Mouse (Mus musculus) bone marrow, adult 2 months (tissue): ENCODE results near the gene Aplf. TPM values are rescaled to one million over a fixed set of nuclear protein-coding genes. Genes with fewer than 3 reads are reported as not detected.

ENCODE experiments used
- H3K27ac ChIP-seq: fragments of 200-500 bp; 2 replicates; pipeline ENCODE4 v1.5.1; 2012; ENCODE audit warnings: low read depth, mild to moderate bottlenecking, control low read depth, inconsistent platforms, low read length; ENCODE audit not compliant: control insufficient read depth, poor library complexity, insufficient read depth
- H3K4me1 ChIP-seq: fragments of 200-500 bp; 2 replicates; pipeline ENCODE4 v1.6.1; 2011; ENCODE audit warnings: low read length; ENCODE audit not compliant: control insufficient read depth, insufficient read depth
- H3K4me3 ChIP-seq: fragments of 200-500 bp; replicated peaks from 2 replicates; pipeline ENCODE3; 2011; ENCODE audit warnings: mild to moderate bottlenecking, low read depth, low read length, control low read depth; ENCODE audit not compliant: control insufficient read depth
- CTCF ChIP-seq: fragments of 200-500 bp; IDR thresholded peaks from 2 replicates; pipeline ENCODE4 v1.5.1; 2011; ENCODE audit warnings: low read length, control low read depth; ENCODE audit not compliant: control insufficient read depth, insufficient read depth
- POLR2A ChIP-seq: fragments of 200-500 bp; IDR thresholded peaks from 2 replicates; pipeline ENCODE4 v1.6.1; 2011; ENCODE audit warnings: low read depth, mild to moderate bottlenecking, control low read depth, low read length, borderline replicate concordance; ENCODE audit not compliant: control insufficient read depth
- WGBS: fragments of 180-500 bp; shearing (Covaris S2); methylation state at CpG from one replicate; pipeline ENCODE4 v1.1.7; 2018; 5-methylcytosine and 5-hydroxymethylcytosine counted together
- polyA plus RNA-seq: library from polyadenylated mRNA; stranded (reverse); fragments of >200 nt; gene quantifications from 2 replicates; pipeline ENCODE4 v1.2.4, GENCODE M21; 2011; ENCODE audit warnings: low replicate concordance; ENCODE audit not compliant: missing spikeins, insufficient read depth, insufficient read length

Aplf gene
- polyA plus RNA-seq, 1 experiment, result 13.0 TPM

DNA sequence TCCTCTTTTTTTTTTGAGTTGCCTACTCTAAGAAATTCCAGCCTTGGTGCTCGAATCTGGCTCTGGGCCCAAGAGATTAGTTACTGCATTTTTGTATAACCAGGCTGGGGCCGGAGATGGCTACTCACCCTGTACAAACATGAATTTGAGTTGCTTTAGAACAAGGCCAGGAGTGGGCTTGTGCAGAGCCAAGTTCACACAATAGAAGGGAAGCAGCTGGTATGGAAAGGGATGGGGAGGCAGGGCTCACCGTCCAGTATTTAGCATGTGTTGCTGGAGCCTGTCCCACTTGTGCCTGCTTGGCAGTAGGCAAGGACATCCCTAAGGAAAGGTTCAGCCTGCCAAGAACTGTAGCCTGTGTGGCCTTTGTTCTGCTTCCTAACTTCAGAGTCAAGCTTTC is 50.7 kb downstream of the Aplf start:
- H3K27ac ChIP-seq, result no peak overlapping the region
- no peaks in the 10 kb centered on the region for H3K4me1 ChIP-seq
- H3K4me3 ChIP-seq, result no peak overlapping the region
- TF ChIP-seq CTCF (no peak), POLR2A (no peak)
- 84% methylated on average over 3 of the region's 3 CpGs for WGBS

DNA sequence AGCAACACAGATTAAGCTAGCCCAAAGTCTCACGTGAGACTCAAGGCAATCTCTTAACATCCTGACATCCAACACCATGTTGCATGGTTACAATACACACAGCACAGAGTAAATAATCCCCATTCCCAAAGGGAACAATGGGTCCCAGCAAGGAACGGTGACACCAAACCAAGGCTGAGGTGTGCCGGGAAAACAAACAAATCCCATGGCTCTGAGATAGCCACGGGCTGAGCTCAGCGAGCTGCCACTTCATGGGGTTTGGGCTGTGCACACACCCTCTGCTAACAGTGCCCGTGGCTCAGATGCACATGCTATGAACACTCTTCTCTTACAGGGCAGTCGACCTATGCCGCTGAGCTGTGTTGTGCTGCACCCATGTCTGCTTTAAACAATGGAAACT is 54.0 kb downstream of the Aplf start:
- no peak for TF ChIP-seq CTCF
- H3K4me1 ChIP-seq, result no peaks in the 10 kb centered on the region
- WGBS, result 69% methylated on average over 8 of the region's 8 CpGs
- H3K4me3 ChIP-seq, result no peak overlapping the region
- no peak overlapping the region for H3K27ac ChIP-seq

DNA sequence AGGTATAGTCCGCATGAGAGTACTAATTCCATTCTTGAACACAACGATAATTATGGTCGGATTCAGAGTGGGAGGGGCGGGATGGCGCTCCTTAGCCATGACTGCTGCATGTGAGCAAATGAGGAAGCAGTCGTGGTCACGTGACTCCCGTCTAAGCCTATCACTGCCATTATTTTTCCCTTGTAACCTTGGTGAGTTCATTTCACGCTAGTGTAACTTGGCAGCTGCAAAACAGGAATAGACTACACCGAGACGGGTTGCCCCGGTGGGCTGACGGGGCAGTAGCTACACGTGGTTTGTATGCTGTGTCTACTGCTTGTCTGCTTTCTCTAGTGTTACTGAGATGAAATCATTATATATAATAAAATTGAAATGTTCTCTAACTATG is 56.3 kb downstream of the Aplf start:
- 84% methylated on average over 14 of the region's 14 CpGs for WGBS

DNA sequence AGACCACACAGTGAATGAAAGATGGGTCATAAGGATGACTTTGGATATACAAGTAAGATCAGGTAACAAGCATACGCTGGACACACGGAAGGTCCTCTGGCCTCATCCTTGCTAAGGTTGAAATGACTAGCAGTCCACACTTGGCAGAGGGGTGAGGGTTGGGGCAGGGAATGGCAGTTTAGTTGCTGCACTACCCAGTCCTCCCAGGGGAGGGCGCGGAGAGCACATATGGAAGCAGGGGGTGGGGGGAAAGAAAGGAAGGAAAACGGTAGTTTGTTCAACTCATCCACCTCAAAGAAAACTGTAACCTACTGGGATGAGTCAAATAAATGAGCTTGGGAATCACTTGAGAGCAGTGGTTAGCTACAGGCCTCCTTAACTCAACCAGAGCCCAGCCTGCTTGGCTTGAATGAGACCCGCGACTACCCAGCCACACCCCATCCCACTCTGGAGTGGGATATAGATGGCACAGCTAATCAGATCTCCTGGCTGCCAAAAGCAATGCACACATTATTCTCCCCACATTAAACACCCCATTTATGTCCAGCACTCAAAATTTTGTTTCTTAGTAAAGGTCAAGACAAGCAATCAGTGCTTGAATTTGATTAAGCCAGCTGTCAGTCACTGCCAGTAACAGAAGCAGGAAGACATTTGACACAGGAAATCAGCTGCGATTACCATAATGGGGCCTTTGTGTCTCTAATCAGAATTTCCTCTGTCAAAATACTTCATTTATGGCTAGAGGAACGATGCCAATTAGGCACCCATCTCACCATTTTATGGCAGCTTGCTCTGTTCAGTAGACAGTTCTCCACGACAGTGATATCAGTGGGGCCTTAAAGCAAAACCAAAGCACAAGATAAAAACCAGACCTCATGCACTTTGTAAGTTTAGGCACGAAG is 56.9 kb downstream of the Aplf start:
- TF ChIP-seq CTCF (peak; percentile 59; the same call in 1 of the 2 replicates), POLR2A (no peak)
- H3K4me3 ChIP-seq, result no peak overlapping the region
- H3K4me1 ChIP-seq, result no peaks in the 10 kb centered on the region
- H3K27ac ChIP-seq, result no peak overlapping the region
- 51% methylated on average over 11 of the region's 11 CpGs for WGBS

More for the DNA sequence above, 56.3 kb downstream of the Aplf start:
- TF ChIP-seq CTCF (no peak), POLR2A (no peak)
- Histone ChIP-seq H3K27ac (no peak overlapping the region), H3K4me3 (no peak overlapping the region), H3K4me1 (no peaks in the 10 kb centered on the region)

DNA sequence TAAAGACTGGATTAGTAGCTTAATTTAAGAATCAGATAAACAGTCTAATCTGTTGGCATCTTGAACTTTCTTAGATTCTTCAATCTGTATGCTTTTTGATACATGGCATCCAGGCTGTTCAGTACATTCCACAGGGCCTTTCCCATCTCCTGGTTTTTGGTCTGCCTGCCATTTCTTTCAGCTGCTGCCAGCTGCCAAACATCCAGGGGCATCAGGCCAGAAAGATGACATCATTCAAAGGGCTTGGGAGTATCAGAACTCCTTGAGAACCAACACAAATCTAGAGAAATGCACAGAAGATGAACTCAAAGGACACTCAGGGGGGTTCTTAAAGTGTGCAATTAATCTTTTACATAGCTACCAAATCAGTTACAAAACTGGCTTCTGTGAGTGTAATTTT is 72.2 kb downstream of the Aplf start:
- Histone ChIP-seq H3K27ac (no peak overlapping the region), H3K4me1 (no peaks in the 10 kb centered on the region), H3K4me3 (no peak overlapping the region)
- no peak for TF ChIP-seq CTCF
- no peak for TF ChIP-seq POLR2A

DNA sequence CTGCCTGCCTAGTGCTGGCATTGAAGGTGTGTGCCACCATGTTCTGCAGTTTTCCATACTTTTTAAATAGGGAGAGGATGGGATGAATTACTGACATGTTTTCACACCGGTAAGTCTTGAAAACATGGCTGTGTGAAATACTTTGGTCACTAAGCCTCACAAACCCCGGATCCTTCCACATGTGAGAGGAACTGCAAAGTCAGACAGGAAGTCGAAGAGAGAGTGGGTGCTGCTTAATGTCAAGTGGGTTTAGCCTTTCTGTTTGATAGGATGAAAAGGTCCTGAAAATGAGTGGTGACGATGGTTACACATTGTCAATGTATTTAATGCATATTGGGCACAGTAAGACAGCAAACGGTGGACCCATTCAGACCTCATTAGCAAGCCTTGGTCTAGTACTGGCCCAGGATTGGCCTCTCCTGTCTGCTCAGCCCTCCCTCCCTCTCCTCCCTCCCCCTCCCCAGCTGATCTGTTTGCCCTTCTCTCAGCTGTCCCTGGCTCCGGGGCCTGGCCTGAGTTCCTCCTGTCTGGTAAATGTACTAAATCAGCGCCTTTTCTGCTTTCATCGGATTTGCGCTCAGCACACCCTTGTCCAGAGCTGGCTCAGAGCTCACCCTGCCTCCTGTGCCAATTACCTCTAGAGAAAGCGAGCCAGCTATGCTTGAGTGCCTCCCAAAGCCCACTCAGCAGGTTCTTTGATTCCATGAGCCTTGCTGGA is 74.7 kb downstream of the Aplf start:
- Histone ChIP-seq H3K4me1 (no peaks in the 10 kb centered on the region), H3K27ac (no peak overlapping the region), H3K4me3 (no peak overlapping the region)
- 43% methylated on average over 10 of the region's 10 CpGs for WGBS
- TF ChIP-seq CTCF, result no peak
- no peak for TF ChIP-seq POLR2A

DNA sequence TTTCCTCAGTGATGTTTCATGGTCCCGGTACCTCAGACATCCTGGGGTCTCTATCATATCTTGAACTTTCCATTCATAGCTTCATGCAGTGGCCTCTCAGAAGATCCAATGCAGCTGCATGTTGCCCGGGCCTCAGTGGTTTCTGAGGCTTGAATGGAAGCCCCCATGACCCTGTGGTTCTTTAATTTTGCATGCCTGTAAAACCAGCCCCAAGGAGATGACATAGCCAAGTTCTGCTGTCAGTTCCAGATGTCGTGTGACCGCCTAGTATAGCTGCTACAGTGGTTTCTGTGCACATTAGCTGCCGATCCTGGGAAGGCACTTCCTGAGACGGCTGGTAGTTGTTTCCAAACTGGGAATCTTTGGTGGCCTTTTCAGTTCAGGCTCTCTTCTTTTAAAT is 77.8 kb downstream of the Aplf start:
- no peak for TF ChIP-seq CTCF
- no peak for TF ChIP-seq POLR2A
- Histone ChIP-seq H3K27ac (no peak overlapping the region), H3K4me3 (no peak overlapping the region), H3K4me1 (no peaks in the 10 kb centered on the region)
- WGBS, result 75% methylated on average over 6 of the region's 6 CpGs

DNA sequence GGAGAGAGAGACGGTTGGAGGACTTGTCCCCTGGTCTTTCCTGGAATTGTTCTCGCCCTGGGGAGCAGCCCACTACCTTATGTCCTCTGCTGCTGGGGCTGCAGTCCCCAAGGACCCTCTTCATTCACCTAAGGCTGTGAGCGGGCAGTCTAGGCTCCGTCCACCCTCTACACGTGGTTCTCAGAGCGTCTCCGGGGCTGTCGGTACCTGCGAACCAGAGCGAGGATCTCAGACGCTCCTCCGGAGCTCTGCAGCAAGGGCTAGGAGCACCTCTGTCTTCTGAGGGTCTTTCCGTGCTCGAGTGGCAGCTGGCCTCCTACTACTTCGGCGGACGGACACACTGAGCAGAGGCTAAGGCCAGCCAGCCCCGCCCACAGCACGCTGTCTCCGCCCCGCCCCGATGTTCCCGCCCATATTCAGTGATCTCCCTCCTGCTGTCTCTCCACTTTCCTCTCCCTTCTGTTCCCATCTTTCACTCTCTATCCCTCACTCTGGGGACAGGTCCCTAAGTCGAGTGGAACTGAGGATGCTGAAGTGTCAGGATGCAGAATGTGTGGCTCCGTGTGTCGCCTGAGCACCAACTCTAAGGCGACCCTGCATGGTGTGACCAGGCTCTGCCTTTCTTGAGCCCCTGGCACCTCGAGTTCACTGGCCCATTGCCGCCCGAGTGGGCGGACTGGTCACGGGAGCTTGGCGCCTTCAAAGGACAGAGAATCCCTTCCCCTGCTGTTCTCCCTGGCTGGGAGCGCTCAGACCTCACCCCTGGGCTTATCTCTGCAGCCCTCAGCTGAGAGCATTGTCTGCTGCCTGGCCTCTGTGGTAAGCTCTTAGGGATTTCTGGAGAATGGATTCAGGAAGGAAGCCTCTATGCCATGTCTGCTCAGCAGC is 81.4 kb downstream of the Aplf start, which contains the start of gene Prokr1:
Gene Prokr1 (minus strand): TSS at position 350 of the 888 bp plus-strand sequence.
- Histone ChIP-seq H3K4me3 (peak within 1 kb of the TSS; percentile 69), H3K27ac (no peak within 1 kb of the TSS; the same call in 1 of the 2 replicates), H3K4me1 (no peaks in the 10 kb centered on the region)
- 5% methylated on average over 34 of the region's 34 CpGs for WGBS
- TF ChIP-seq CTCF, result no peak
- TF ChIP-seq POLR2A, result 0 out of 2 replicates have a peak, but pooled peaks have one; percentile 5
